Mouse (Mus musculus) CH12.LX (cell line): Measurements from ENCODE around the gene Rmi2. TPM values are rescaled to one million over a fixed set of nuclear protein-coding genes. Genes with fewer than 3 reads are reported as not detected.

Source experiments
- DNase-seq: peaks from one replicate; pipeline ENCODE4 v3.0.0-alpha.2; 2013; ENCODE audit errors: extremely low read depth
- H3K27ac ChIP-seq: 2 replicates; pipeline ENCODE4 v1.5.1; 2012; ENCODE audit warnings: low read depth, mild to moderate bottlenecking, control low read depth, moderate library complexity; ENCODE audit not compliant: insufficient read depth
- H3K27me3 ChIP-seq: replicated peaks from 2 replicates; pipeline ENCODE3; 2012; ENCODE audit warnings: inconsistent platforms
- H3K36me3 ChIP-seq, 2 experiments: replicated peaks in 1 of 2; 2 replicates each; pipeline versions ENCODE3 to v1.6.1; 2012; ENCODE audit warnings: inconsistent platforms in 1 of 2, low read length in 1 of 2, mild to moderate bottlenecking in 1 of 2, mixed read lengths in 1 of 2, moderate library complexity in 1 of 2; ENCODE audit not compliant: control insufficient read depth in 1 of 2, insufficient read depth in 1 of 2
- H3K4me1 ChIP-seq, 2 experiments: 2 replicates each; pipeline ENCODE4 v1.6.1; 2012; ENCODE audit warnings: inconsistent platforms in 1 of 2, moderate library complexity in 1 of 2; ENCODE audit not compliant: insufficient read depth in 2 of 2, control insufficient read depth in 1 of 2
- H3K4me2 ChIP-seq: 2 replicates; pipeline ENCODE4 v1.6.1; 2012; ENCODE audit warnings: low read depth, mild to moderate bottlenecking, control low read depth; ENCODE audit not compliant: poor library complexity, insufficient read depth, severe bottlenecking
- H3K4me3 ChIP-seq, 3 experiments: fragments of 150-350 bp in 1 of 3; sonication (generic) in 1 of 3; replicated peaks in 1 of 3; 2 replicates each; pipeline versions ENCODE3 to v1.5.1; 2011 to 2012; ENCODE audit warnings: low read depth in 2 of 3, low read length in 2 of 3, mild to moderate bottlenecking in 2 of 3, moderate library complexity in 2 of 3, control low read depth in 1 of 3, improper control_type of control experiment in 1 of 3, inconsistent platforms in 1 of 3, mixed read lengths in 1 of 3; ENCODE audit not compliant: poor library complexity in 1 of 3
- H3K79me2 ChIP-seq: replicated peaks from 2 replicates; pipeline ENCODE4 v1.6.1; 2012; ENCODE audit warnings: mild to moderate bottlenecking, moderate library complexity; ENCODE audit not compliant: control insufficient read depth, poor library complexity, insufficient read depth, severe bottlenecking; ENCODE audit errors: extremely low read depth
- H3K9ac ChIP-seq: 2 replicates; pipeline ENCODE4 v1.6.1; 2012; ENCODE audit warnings: low read depth, mild to moderate bottlenecking, control low read depth, moderate library complexity; ENCODE audit not compliant: insufficient read depth
- H3K9me3 ChIP-seq: replicated peaks from 2 replicates; pipeline ENCODE3; 2012; ENCODE audit warnings: low read length, inconsistent platforms, mixed read lengths
- BHLHE40 ChIP-seq: IDR thresholded peaks from 2 replicates; pipeline ENCODE4 v1.6.1; 2011; ENCODE audit warnings: mild to moderate bottlenecking, low read depth, low read length, improper control_type of control experiment
- CHD1 ChIP-seq: IDR thresholded peaks from 2 replicates; pipeline ENCODE4 v1.6.1; 2012; ENCODE audit warnings: low read depth, low read length, improper control_type of control experiment, inconsistent platforms
- CTCF ChIP-seq, 2 experiments: IDR thresholded peaks in 1 of 2; conservative IDR thresholded peaks in 1 of 2; 2 replicates each; pipeline ENCODE4 v1.5.1; 2011 to 2012; ENCODE audit warnings: low read depth in 2 of 2, low read length in 2 of 2, improper control_type of control experiment in 1 of 2, inconsistent platforms in 1 of 2, mild to moderate bottlenecking in 1 of 2, moderate library complexity in 1 of 2
- E2F4 ChIP-seq: IDR thresholded peaks from 2 replicates; pipeline ENCODE4 v1.6.1; 2011; ENCODE audit warnings: low read depth, low read length, improper control_type of control experiment; ENCODE audit not compliant: insufficient replicate concordance
- EP300 ChIP-seq: IDR thresholded peaks from 2 replicates; pipeline ENCODE4 v1.6.1; 2011; ENCODE audit warnings: low read length, improper control_type of control experiment
- ETS1 ChIP-seq: conservative IDR thresholded peaks from 2 replicates; pipeline ENCODE4 v1.6.1; 2012; ENCODE audit warnings: low read depth, mild to moderate bottlenecking, inconsistent platforms, low read length, improper control_type of control experiment, moderate library complexity
- HCFC1 ChIP-seq: IDR thresholded peaks from 2 replicates; pipeline ENCODE4 v1.6.1; 2012; ENCODE audit warnings: low read depth, mild to moderate bottlenecking, inconsistent platforms, low read length, improper control_type of control experiment
- MAFK ChIP-seq: IDR thresholded peaks from 2 replicates; pipeline ENCODE4 v1.6.1; 2011; ENCODE audit warnings: low read length, improper control_type of control experiment; ENCODE audit not compliant: insufficient replicate concordance
- MAX ChIP-seq: IDR thresholded peaks from 2 replicates; pipeline ENCODE4 v1.6.1; 2011; ENCODE audit warnings: low read length, improper control_type of control experiment
- MYC ChIP-seq: IDR thresholded peaks from 2 replicates; pipeline ENCODE4 v1.6.1; 2011; ENCODE audit warnings: low read depth, mild to moderate bottlenecking, improper control_type of control experiment, low read length
- NRF1 ChIP-seq: IDR thresholded peaks from 2 replicates; pipeline ENCODE4 v1.6.1; 2014; ENCODE audit warnings: low read depth, mild to moderate bottlenecking, inconsistent platforms, low read length, improper control_type of control experiment, moderate library complexity
- PAX5 ChIP-seq: IDR thresholded peaks from 2 replicates; pipeline ENCODE4 v1.6.1; 2012; ENCODE audit warnings: low read length, inconsistent platforms, mixed read lengths
- POLR2A ChIP-seq: IDR thresholded peaks from 2 replicates; pipeline ENCODE4 v1.6.1; 2011; ENCODE audit warnings: low read depth, mild to moderate bottlenecking, improper control_type of control experiment, low read length
- POLR2AphosphoS2 ChIP-seq: IDR thresholded peaks from 2 replicates; pipeline ENCODE4 v1.6.1; 2011; ENCODE audit warnings: low read depth, low read length, improper control_type of control experiment
- RAD21 ChIP-seq: IDR thresholded peaks from 2 replicates; pipeline ENCODE4 v1.6.1; 2011; ENCODE audit warnings: low read depth, mild to moderate bottlenecking, low read length, improper control_type of control experiment, moderate library complexity
- SIN3A ChIP-seq: IDR thresholded peaks from 2 replicates; pipeline ENCODE4 v1.6.1; 2012; ENCODE audit warnings: low read length, improper control_type of control experiment, inconsistent platforms
- SMC3 ChIP-seq: IDR thresholded peaks from 2 replicates; pipeline ENCODE4 v1.6.1; 2011; ENCODE audit warnings: low read depth, low read length, improper control_type of control experiment
- TBP ChIP-seq: conservative IDR thresholded peaks from 2 replicates; pipeline ENCODE4 v1.6.1; 2011; ENCODE audit warnings: low read depth, low read length, improper control_type of control experiment
- TCF12 ChIP-seq: IDR thresholded peaks from 2 replicates; pipeline ENCODE4 v1.6.1; 2014; ENCODE audit warnings: low read depth, mild to moderate bottlenecking, inconsistent platforms, low read length, improper control_type of control experiment
- USF1 ChIP-seq: IDR thresholded peaks from 2 replicates; pipeline ENCODE4 v1.6.1; 2014; ENCODE audit warnings: low read depth, mild to moderate bottlenecking, inconsistent platforms, low read length, improper control_type of control experiment
- USF2 ChIP-seq: conservative IDR thresholded peaks from 2 replicates; pipeline ENCODE4 v1.6.1; 2011; ENCODE audit warnings: low read depth, low read length, improper control_type of control experiment
- ZC3H11A ChIP-seq: IDR thresholded peaks from 2 replicates; pipeline ENCODE4 v1.6.1; 2012; ENCODE audit warnings: low read depth, mild to moderate bottlenecking, inconsistent platforms, low read length, improper control_type of control experiment
- ZNF384 ChIP-seq: IDR thresholded peaks from 2 replicates; pipeline ENCODE4 v1.6.1; 2012; ENCODE audit warnings: low read depth, low read length, improper control_type of control experiment, inconsistent platforms
- dilution Hi-C: fragments of 300-500 bp; cut with MboI; formaldehyde crosslinking; loops from 2 replicates; pipeline ENCODE4 v1.14.3; 2020; ENCODE audit warnings: low sequenced_read_pairs; ENCODE audit not compliant: extremely low pct_unique_long_range_greater_than_20kb, extremely low pct_ligation_motif_present
- in situ Hi-C: fragments of 300-500 bp; cut with MboI; formaldehyde crosslinking; loops from 3 replicates; pipeline ENCODE4 v1.14.3; 2019; ENCODE audit warnings: low sequenced_read_pairs, low pct_ligation_motif_present, low pct_unique_long_range_greater_than_20kb, mixed read lengths
- polyA plus RNA-seq: library from polyadenylated mRNA; unstranded; fragments of >175 nt; gene quantifications from 2 replicates; pipeline ENCODE4 v1.2.1, GENCODE M21; 2012; ENCODE audit warnings: low read depth; ENCODE audit not compliant: insufficient read length
- total RNA-seq, 2 experiments: library from RNA; depleted of rRNA; stranded (reverse); fragments of 300-350 nt in 1 of 2; fragments of >200 nt in 1 of 2; gene quantifications; 2 replicates each; pipeline ENCODE4 v1.2.3; 2012 to 2014

Gene Rmi2
- total and polyA plus RNA-seq, 3 experiments, result 6.8 to 13.8 (median 9.3) TPM

DNA sequence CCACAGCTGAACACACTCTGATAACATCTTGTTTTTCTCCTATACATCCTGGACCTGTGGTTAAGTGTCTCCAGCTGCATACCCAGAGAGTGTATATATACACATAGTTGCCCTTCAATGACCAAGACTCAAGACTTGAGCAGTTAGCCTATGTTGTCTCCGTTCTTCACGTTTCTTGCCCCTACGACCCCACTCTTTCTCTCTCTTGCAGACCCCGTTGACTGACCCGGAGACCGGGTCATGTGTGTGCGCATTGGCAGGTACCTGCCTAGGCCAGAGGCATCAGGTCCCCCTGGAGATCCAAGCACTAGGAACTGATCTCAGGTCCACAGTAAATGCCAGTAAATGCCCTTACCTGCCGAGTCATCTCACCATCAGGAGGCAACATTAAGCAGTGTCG lies 7.6 kb upstream of the Rmi2 start:
- H3K4me3 ChIP-seq, result no peak overlapping the region
- H3K4me1 ChIP-seq, result peaks cover 3 to 4% of the 10 kb centered on the region in 2 experiments; a peak in 3 of 4 replicates
- no peak for DNase-seq
- no peak overlapping the region for H3K9ac ChIP-seq
- H3K9me3 ChIP-seq, result peaks cover 6% of the 10 kb centered on the region
- no peaks in the 10 kb centered on the region for H3K27me3 ChIP-seq
- no peaks in the 10 kb centered on the region for H3K79me2 ChIP-seq
- dilution Hi-C loops, result no loop called here
- H3K4me2 ChIP-seq, result no peak overlapping the region
- no peaks in the 10 kb centered on the region for H3K36me3 ChIP-seq
- in situ Hi-C loops, result no loop called here
- TF ChIP-seq TCF12 (no peak), USF1 (no peak), ETS1 (no peak), MYC (no peak), E2F4 (no peak), HCFC1 (no peak), ZC3H11A (no peak), SMC3 (no peak), CTCF (conservative IDR thresholded peaks at IDR 0.05 in 1 of 2, IDR thresholded peaks at IDR 0.05 in 1 of 2; ENCODE audit: low read depth in 2 of 2, low read length in 2 of 2) (no peak), RAD21 (no peak), EP300 (no peak), BHLHE40 (no peak), MAFK (no peak), USF2 (no peak)
- H3K27ac ChIP-seq, result no peak overlapping the region

DNA sequence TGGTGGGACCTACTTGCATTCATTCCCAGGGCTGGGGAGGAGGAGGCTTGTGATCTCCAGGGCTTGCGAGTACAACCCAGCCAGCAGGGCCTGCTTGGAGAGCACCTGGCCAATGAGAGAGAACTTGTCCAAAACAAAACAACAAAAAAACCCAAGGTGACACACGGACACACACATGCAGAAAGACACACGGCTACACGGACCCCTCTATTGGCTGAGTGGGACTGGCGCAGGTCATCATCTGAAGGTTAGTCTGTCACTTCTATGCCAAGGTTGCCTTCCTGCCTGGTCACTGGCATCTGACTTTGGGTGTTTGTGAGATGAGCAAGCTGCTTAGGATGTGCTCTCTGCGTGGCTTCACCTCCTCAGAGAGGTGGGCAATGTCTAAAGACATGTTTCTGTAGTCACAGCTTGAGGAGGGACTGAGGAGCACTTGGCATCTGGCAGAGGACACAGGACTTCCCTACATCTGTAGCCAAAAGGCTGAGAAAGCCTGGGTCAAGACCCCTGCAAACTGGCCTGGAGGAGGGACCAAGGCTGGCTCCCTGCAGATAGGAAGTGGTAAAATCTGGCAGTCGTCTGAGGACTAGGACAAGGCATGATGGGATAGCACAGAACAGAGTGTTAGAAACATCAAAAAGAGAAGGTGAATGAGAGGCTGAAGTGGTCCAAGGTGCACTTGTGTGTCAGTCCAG lies 6.9 kb upstream of the Rmi2 start:
- H3K4me2 ChIP-seq, result no peak overlapping the region
- H3K36me3 ChIP-seq, result no peaks in the 10 kb centered on the region
- no peak for TF ChIP-seq SIN3A
- TF ChIP-seq ZNF384, result no peak
- TF ChIP-seq CHD1, result no peak
- TF ChIP-seq MAX, result no peak
- no peak for TF ChIP-seq TBP
- no peak for TF ChIP-seq RAD21
- TF ChIP-seq POLR2A, result no peak
- no peak for TF ChIP-seq USF1
- no peak for TF ChIP-seq USF2
- TF ChIP-seq EP300, result no peak
- no peak for TF ChIP-seq POLR2AphosphoS2
- no peak for TF ChIP-seq PAX5
- TF ChIP-seq ETS1, result no peak
- no peak for TF ChIP-seq E2F4
- no peak for TF ChIP-seq CTCF (conservative IDR thresholded peaks at IDR 0.05 in 1 of 2, IDR thresholded peaks at IDR 0.05 in 1 of 2; ENCODE audit: low read depth in 2 of 2, low read length in 2 of 2)
- TF ChIP-seq NRF1, result no peak
- H3K9me3 ChIP-seq, result peaks cover 6% of the 10 kb centered on the region
- no peaks in the 10 kb centered on the region for H3K79me2 ChIP-seq
- H3K27ac ChIP-seq, result no peak overlapping the region
- no peak for DNase-seq
- H3K4me3 ChIP-seq, result no peak overlapping the region
- dilution Hi-C loops (no loop called here), in situ Hi-C loops (no loop called here)
- H3K4me1 ChIP-seq, result peaks cover 3 to 4% of the 10 kb centered on the region in 2 experiments; a peak in 3 of 4 replicates
- no peaks in the 10 kb centered on the region for H3K27me3 ChIP-seq
- H3K9ac ChIP-seq, result no peak overlapping the region
